Mouse (Mus musculus): ENCODE data around the gene Nrtn. TPM values are rescaled to one million over a fixed set of nuclear protein-coding genes. Genes with fewer than 3 reads are reported as not detected.
A peak's percentile ranks its signal among the peaks of the same experiment; 100 is the strongest.

Gene Nrtn
- polyA plus RNA-seq, 1 experiment from 2014 or later, result 2.6 TPM

- Histone ChIP-seq H3K27me3 (no peaks in the 10 kb centered on the region; the same call in 1 of the 2 replicates), H3K4me1 (replicated peaks) (peaks cover 3% of the 10 kb centered on the region; the same call in 1 of the 2 replicates), H3K4me2 (no peak overlapping the region), H3K4me3 (no peak overlapping the region), H3K27ac (replicated peaks) (no peak overlapping the region), H3K36me3 (no peaks in the 10 kb centered on the region), H3K9ac (no peak overlapping the region), H3K9me3 (no peaks in the 10 kb centered on the region)
- 35% methylated on average over 2 of the region's 2 CpGs for WGBS
- ATAC-seq (ENCODE audit: low FRiP score, low read depth), result no peak
Observed at GRCm38 (mm10) chr17:56729656-56730055, 27.7 kb downstream of the Nrtn start.

- H3K4me3 ChIP-seq, result no peak overlapping the region
- no peaks in the 10 kb centered on the region for H3K36me3 ChIP-seq
- H3K27ac ChIP-seq (replicated peaks), result no peak overlapping the region
- ATAC-seq (ENCODE audit: low FRiP score, low read depth), result no peak
- peaks cover 3% of the 10 kb centered on the region; the same call in 1 of the 2 replicates for H3K4me1 ChIP-seq (replicated peaks)
- H3K9me3 ChIP-seq, result no peaks in the 10 kb centered on the region
- no peak overlapping the region for H3K9ac ChIP-seq
- H3K4me2 ChIP-seq, result no peak overlapping the region
- WGBS, result 50% methylated on average over 6 of the region's 6 CpGs
- no peaks in the 10 kb centered on the region; the same call in 1 of the 2 replicates for H3K27me3 ChIP-seq
Observed at GRCm38 (mm10) chr17:56729151-56729550, 28.2 kb downstream of the Nrtn start.

GRCm38 (mm10) chr17:56728117-56728516, 29.2 kb downstream of the Nrtn start:
- no peak overlapping the region for H3K4me3 ChIP-seq
- peaks cover 3% of the 10 kb centered on the region; the same call in 1 of the 2 replicates for H3K4me1 ChIP-seq (replicated peaks)
- H3K27ac ChIP-seq (replicated peaks), result no peak overlapping the region
- no peak overlapping the region for H3K9ac ChIP-seq
- H3K27me3 ChIP-seq, result no peaks in the 10 kb centered on the region; the same call in 1 of the 2 replicates
- 0 out of 2 replicates have a peak, but pooled peaks cover 3% of the 10 kb centered on the region for H3K36me3 ChIP-seq
- H3K9me3 ChIP-seq, result no peaks in the 10 kb centered on the region
- whole genome bisulfite sequencing, result 41% methylated on average over 12 of the region's 12 CpGs
- no peak for ATAC-seq (ENCODE audit: low FRiP score, low read depth)
- H3K4me2 ChIP-seq, result no peak overlapping the region

- Histone ChIP-seq H3K4me2 (no peak overlapping the region), H3K4me3 (no peak overlapping the region), H3K36me3 (0 out of 2 replicates have a peak, but pooled peaks cover 3% of the 10 kb centered on the region), H3K27ac (replicated peaks) (no peak overlapping the region), H3K9ac (no peak overlapping the region), H3K27me3 (no peaks in the 10 kb centered on the region; the same call in 1 of the 2 replicates), H3K4me1 (replicated peaks) (peaks cover 3% of the 10 kb centered on the region; the same call in 1 of the 2 replicates), H3K9me3 (no peaks in the 10 kb centered on the region)
- 13% methylated on average over 12 of the region's 12 CpGs for WGBS
- no peak for ATAC-seq (ENCODE audit: low FRiP score, low read depth)
Observed at GRCm38 (mm10) chr17:56727659-56728058, 29.7 kb downstream of the Nrtn start.

- ATAC-seq (ENCODE audit: low FRiP score, low read depth), result 0 out of 2 replicates have a peak, but pooled peaks have one; percentile 7
- no peak overlapping the region for H3K27ac ChIP-seq (replicated peaks)
- H3K27me3 ChIP-seq, result no peaks in the 10 kb centered on the region; the same call in 1 of the 2 replicates
- H3K4me1 ChIP-seq (replicated peaks), result peaks cover 3% of the 10 kb centered on the region; the same call in 1 of the 2 replicates
- no peaks in the 10 kb centered on the region for H3K9me3 ChIP-seq
- WGBS, result 18% methylated on average over 7 of the region's 7 CpGs
- no peak overlapping the region for H3K4me2 ChIP-seq
- H3K36me3 ChIP-seq, result 0 out of 2 replicates have a peak, but pooled peaks cover 8% of the 10 kb centered on the region
- H3K4me3 ChIP-seq, result no peak overlapping the region
- H3K9ac ChIP-seq, result no peak overlapping the region
Observed at GRCm38 (mm10) chr17:56727029-56727649, 30.2 kb downstream of the Nrtn start.

- no peak overlapping the region for H3K9ac ChIP-seq
Observed at GRCm38 (mm10) chr17:56723419-56724161, 33.7 kb downstream of the Nrtn start.

GRCm38 (mm10) chr17:56722441-56722840, 34.9 kb downstream of the Nrtn start:
- WGBS, result 84% methylated on average over 5 of the region's 5 CpGs
- no peak for ATAC-seq (ENCODE audit: low FRiP score, low read depth)

More at GRCm38 (mm10) chr17:56723419-56724161, 33.7 kb downstream of the Nrtn start:
- no peak for ATAC-seq (ENCODE audit: low FRiP score, low read depth)
- H3K27me3 ChIP-seq, result no peaks in the 10 kb centered on the region
- H3K9me3 ChIP-seq, result no peaks in the 10 kb centered on the region
- peaks cover 19% of the 10 kb centered on the region; the same call in 1 of the 2 replicates for H3K36me3 ChIP-seq
- no peak overlapping the region for H3K27ac ChIP-seq (replicated peaks)
- H3K4me1 ChIP-seq (replicated peaks), result peaks cover 18% of the 10 kb centered on the region
- no peak overlapping the region for H3K4me3 ChIP-seq
- H3K4me2 ChIP-seq, result no peak overlapping the region
- 87% methylated on average over 11 of the region's 11 CpGs for WGBS

GRCm38 (mm10) chr17:56717363-56718058, 39.8 kb downstream of the Nrtn start, which contains the start of the genes Ndufa11 and Vmac:
Gene Ndufa11 (plus strand): TSS chr17:56717767.
Gene Vmac (minus strand): TSS chr17:56718022.
- H3K27me3 ChIP-seq, result no peaks in the 10 kb centered on the region
- under 1% methylated on average over 59 of the region's 59 CpGs for WGBS

More at GRCm38 (mm10) chr17:56722441-56722840, 34.9 kb downstream of the Nrtn start:
- H3K4me2 ChIP-seq, result no peak overlapping the region
- no peaks in the 10 kb centered on the region for H3K9me3 ChIP-seq
- H3K9ac ChIP-seq, result no peak overlapping the region
- H3K4me3 ChIP-seq, result no peak overlapping the region
- H3K27ac ChIP-seq (replicated peaks), result no peak overlapping the region
- H3K27me3 ChIP-seq, result no peaks in the 10 kb centered on the region
- peaks cover 25% of the 10 kb centered on the region for H3K4me1 ChIP-seq (replicated peaks)
- H3K36me3 ChIP-seq, result peaks cover 19% of the 10 kb centered on the region; the same call in 1 of the 2 replicates

GRCm38 (mm10) chr17:56716655-56717362, 40.5 kb downstream of the Nrtn start:
- Histone ChIP-seq H3K4me2 (peak overlapping the region; percentile 63), H3K9ac (peak overlapping the region; percentile 81), H3K9me3 (no peaks in the 10 kb centered on the region), H3K36me3 (peaks cover 11% of the 10 kb centered on the region), H3K27ac (replicated peaks) (peak overlapping the region; percentile 90), H3K27me3 (no peaks in the 10 kb centered on the region), H3K4me3 (peak overlapping the region; percentile 63), H3K4me1 (replicated peaks) (peaks cover 36% of the 10 kb centered on the region)
- WGBS, result 0% methylated on average over 53 of the region's 55 CpGs
- peak; percentile 93 for ATAC-seq (ENCODE audit: low FRiP score, low read depth)

More at GRCm38 (mm10) chr17:56717363-56718058, 39.8 kb downstream of the Nrtn start, which contains the start of the genes Ndufa11 and Vmac:
- Histone ChIP-seq H3K9ac (peak within 1 kb of the TSS; percentile 81), H3K4me3 (peak within 1 kb of the TSS; percentile 63), H3K9me3 (no peaks in the 10 kb centered on the region), H3K27ac (replicated peaks) (peak within 1 kb of the TSS; percentile 90), H3K4me1 (replicated peaks) (peaks cover 36% of the 10 kb centered on the region), H3K36me3 (peaks cover 15% of the 10 kb centered on the region; the same call in 1 of the 2 replicates), H3K4me2 (peak within 1 kb of the TSS; percentile 63)
- ATAC-seq (ENCODE audit: low FRiP score, low read depth), result peak; percentile 69

GRCm38 (mm10) chr17:56715914-56716654, 41.2 kb downstream of the Nrtn start:
- ATAC-seq (ENCODE audit: low FRiP score, low read depth), result 0 out of 2 replicates have a peak, but pooled peaks have one; percentile 0
- Histone ChIP-seq H3K27ac (replicated peaks) (peak overlapping the region; percentile 90), H3K4me2 (peak overlapping the region; percentile 63), H3K4me1 (replicated peaks) (peaks cover 36% of the 10 kb centered on the region), H3K9me3 (no peaks in the 10 kb centered on the region), H3K36me3 (peaks cover 11% of the 10 kb centered on the region), H3K9ac (peak overlapping the region; percentile 80), H3K4me3 (peak overlapping the region; percentile 63), H3K27me3 (no peaks in the 10 kb centered on the region)
- WGBS, result 26% methylated on average over 22 of the region's 22 CpGs
